Mouse (Mus musculus): ENCODE measurements at regions not wholly inside any gene's neighbourhood (a gene's known extent, or its start where the extent isn't known, plus 50 kb on each side); places are given as distances from the start of the nearest gene placed in this dataset.

DNA sequence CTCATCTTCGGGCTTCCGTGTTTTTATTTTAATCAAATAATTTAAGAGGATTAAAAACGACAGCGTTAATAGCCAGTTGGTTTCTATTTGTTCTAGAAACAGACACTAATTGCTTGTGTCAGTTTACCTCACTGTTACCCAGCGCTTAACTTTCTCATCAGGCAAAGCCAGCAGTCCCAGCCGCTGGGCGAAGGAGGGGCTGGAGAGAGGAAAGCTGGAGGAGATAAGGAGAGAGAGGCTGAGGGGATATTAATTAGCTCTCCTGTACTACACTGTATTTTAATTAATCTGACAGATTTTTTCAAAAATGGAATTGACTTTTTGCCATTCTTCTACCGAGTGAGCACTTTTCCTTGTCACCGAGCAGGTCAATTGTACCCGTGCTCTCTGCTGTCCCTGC lies 559.5 kb upstream of the Mki67 start:
- H3K9ac ChIP-seq (ENCODE audit: low read length) = no peak overlapping the region
- no peak for DNase-seq (ENCODE audit: low spot score)

DNA sequence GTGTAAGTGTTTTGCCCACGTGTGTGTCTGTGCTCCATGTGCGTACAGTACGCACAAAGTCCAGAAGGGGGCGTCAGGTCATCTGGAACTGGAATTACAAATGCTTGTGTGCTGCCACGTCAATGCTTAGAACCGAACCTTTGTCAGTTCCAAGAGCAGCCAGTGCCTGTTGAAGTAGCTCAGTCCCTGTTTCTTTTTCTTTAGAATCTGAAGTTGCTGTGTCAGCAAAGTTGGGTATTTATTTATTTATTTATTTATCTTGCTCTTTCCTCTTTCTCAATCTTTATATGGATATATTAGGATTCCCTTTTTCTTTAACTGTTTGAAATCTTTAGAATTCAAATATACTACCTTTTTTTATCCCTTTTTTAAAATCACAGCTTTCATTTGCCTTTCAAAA lies 567.6 kb upstream of the Mki67 start:
- no peaks in the 10 kb centered on the region for H3K27me3 ChIP-seq (replicated peaks; ENCODE audit: control insufficient read depth, insufficient read depth, low read length)
- ATAC-seq (replicated peaks; ENCODE audit: low FRiP score, low TSS enrichment, low read depth) (no peak), DNase-seq (ENCODE audit: low spot score) (no peak)
- no peaks in the 10 kb centered on the region for H3K36me3 ChIP-seq (ENCODE audit: control insufficient read depth, insufficient read depth, low read length)
- H3K9ac ChIP-seq (ENCODE audit: low read length) = no peak overlapping the region
- H3K4me3 ChIP-seq (ENCODE audit: low read depth, low read length) = no peak overlapping the region
- no peak overlapping the region for H3K27ac ChIP-seq (ENCODE audit: low read depth)
- 90% methylated on average over 6 of the region's 6 CpGs for WGBS
- no peaks in the 10 kb centered on the region for H3K9me3 ChIP-seq (ENCODE audit: control insufficient read depth, low read length)
- no peaks in the 10 kb centered on the region for H3K4me1 ChIP-seq (replicated peaks; ENCODE audit: control insufficient read depth, insufficient read depth, low read length)
- no peak overlapping the region for H3K4me2 ChIP-seq (ENCODE audit: low read length)

More for the DNA sequence above, 559.5 kb upstream of the Mki67 start:
- Histone ChIP-seq H3K4me3 (ENCODE audit: low read depth, low read length) (no peak overlapping the region), H3K36me3 (ENCODE audit: control insufficient read depth, insufficient read depth, low read length) (no peaks in the 10 kb centered on the region), H3K27me3 (replicated peaks; ENCODE audit: control insufficient read depth, insufficient read depth, low read length) (no peaks in the 10 kb centered on the region), H3K4me1 (replicated peaks; ENCODE audit: control insufficient read depth, insufficient read depth, low read length) (no peaks in the 10 kb centered on the region), H3K27ac (ENCODE audit: low read depth) (no peak overlapping the region), H3K4me2 (ENCODE audit: low read length) (no peak overlapping the region), H3K9me3 (ENCODE audit: control insufficient read depth, low read length) (no peaks in the 10 kb centered on the region)
- 81% methylated on average over 10 of the region's 10 CpGs for WGBS
- no peak for ATAC-seq (replicated peaks; ENCODE audit: low FRiP score, low TSS enrichment, low read depth)

DNA sequence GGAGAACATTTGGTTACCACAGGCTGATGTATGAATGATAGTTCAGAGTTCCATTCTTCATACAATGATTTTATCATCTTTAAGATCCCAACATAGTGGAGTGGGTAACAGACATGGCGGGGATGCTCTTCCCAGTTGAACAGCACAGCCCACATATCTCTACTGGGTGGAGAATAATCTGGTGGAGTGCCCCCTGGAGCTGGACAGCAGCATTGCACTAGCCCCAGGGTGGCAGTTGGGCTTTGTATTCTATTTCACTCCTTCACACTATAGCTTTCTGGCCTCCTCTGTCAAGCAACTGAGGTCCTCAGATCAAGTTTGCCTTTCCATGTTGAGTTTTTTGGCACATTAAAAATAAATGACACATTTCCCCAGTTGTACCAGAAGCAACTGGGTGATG lies 569.4 kb upstream of the Mki67 start:
- Histone ChIP-seq H3K4me1 (replicated peaks; ENCODE audit: control insufficient read depth, insufficient read depth, low read length) (no peaks in the 10 kb centered on the region; the same call in 1 of the 2 replicates), H3K36me3 (ENCODE audit: control insufficient read depth, insufficient read depth, low read length) (no peaks in the 10 kb centered on the region), H3K27me3 (replicated peaks; ENCODE audit: control insufficient read depth, insufficient read depth, low read length) (no peaks in the 10 kb centered on the region), H3K4me3 (ENCODE audit: low read depth, low read length) (no peak overlapping the region), H3K27ac (ENCODE audit: low read depth) (no peak overlapping the region), H3K4me2 (ENCODE audit: low read length) (no peak overlapping the region), H3K9me3 (ENCODE audit: control insufficient read depth, low read length) (no peaks in the 10 kb centered on the region), H3K9ac (ENCODE audit: low read length) (no peak overlapping the region)
- DNase-seq (ENCODE audit: low spot score) (no peak), ATAC-seq (replicated peaks; ENCODE audit: low FRiP score, low TSS enrichment, low read depth) (no peak)
- WGBS = 82% methylated on average over 1 of the region's 1 CpGs

DNA sequence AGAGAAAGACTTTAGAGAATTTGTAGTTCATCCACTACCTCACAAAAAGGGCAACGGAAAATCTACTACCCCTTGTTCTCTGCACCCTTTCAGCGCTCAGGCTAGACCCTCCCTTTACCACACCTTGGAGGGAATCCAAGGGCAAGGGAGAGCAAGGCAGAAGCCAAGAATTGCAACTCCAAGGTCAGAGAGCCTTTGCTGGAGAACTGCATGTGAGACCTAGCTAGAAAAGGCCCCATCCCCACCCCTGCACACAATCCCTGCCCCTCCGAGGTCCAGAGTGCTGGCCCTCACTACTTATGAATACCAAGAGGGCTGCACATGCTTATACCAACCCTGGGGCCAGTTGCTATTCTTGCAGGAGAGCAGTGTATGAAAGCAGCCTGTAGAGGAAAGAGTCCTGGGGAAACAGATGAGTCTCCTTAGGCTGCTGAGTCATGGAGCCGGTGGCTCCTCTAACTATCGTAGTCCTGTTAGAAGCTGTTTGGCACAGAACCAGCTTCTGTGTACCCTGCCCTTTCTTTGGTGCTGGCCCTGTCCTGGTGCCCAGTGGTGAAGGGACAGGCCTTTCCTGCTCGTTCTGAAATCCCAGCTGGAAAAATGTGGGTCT lies 577.5 kb upstream of the Mki67 start:
- no peak overlapping the region for H3K9ac ChIP-seq (ENCODE audit: low read length)
- H3K9me3 ChIP-seq (ENCODE audit: control insufficient read depth, low read length) = no peaks in the 10 kb centered on the region
- H3K4me1 ChIP-seq (replicated peaks; ENCODE audit: control insufficient read depth, insufficient read depth, low read length) = no peaks in the 10 kb centered on the region; the same call in 1 of the 2 replicates
- DNase-seq (ENCODE audit: low spot score) (no peak), ATAC-seq (replicated peaks; ENCODE audit: low FRiP score, low TSS enrichment, low read depth) (no peak)
- WGBS = 62% methylated on average over 6 of the region's 6 CpGs
- no peaks in the 10 kb centered on the region for H3K27me3 ChIP-seq (replicated peaks; ENCODE audit: control insufficient read depth, insufficient read depth, low read length)
- H3K36me3 ChIP-seq (ENCODE audit: control insufficient read depth, insufficient read depth, low read length) = no peaks in the 10 kb centered on the region
- H3K4me3 ChIP-seq (ENCODE audit: low read depth, low read length) = no peak overlapping the region
- H3K27ac ChIP-seq (ENCODE audit: low read depth) = no peak overlapping the region
- H3K4me2 ChIP-seq (ENCODE audit: low read length) = no peak overlapping the region

DNA sequence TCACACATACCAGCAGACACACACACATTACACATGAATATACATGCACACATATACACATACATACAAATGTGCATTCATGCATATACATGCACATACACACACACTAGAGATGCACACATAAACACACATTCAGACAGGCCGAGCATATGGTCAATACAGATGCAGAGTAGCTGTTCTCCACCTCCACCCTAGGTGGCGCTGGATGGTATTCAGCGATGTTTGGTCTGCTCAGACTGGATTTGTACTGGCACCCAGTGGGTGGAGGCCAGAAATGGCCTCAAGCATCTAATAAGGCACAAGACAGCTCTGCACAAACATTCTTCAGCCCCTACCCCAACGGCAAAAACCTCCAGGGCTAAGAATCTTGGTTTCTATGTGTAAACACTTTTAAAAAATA lies 578.3 kb upstream of the Mki67 start:
- no peak for DNase-seq (ENCODE audit: low spot score)
- WGBS = 47% methylated on average over 4 of the region's 4 CpGs
- no peak overlapping the region for H3K9ac ChIP-seq (ENCODE audit: low read length)

DNA sequence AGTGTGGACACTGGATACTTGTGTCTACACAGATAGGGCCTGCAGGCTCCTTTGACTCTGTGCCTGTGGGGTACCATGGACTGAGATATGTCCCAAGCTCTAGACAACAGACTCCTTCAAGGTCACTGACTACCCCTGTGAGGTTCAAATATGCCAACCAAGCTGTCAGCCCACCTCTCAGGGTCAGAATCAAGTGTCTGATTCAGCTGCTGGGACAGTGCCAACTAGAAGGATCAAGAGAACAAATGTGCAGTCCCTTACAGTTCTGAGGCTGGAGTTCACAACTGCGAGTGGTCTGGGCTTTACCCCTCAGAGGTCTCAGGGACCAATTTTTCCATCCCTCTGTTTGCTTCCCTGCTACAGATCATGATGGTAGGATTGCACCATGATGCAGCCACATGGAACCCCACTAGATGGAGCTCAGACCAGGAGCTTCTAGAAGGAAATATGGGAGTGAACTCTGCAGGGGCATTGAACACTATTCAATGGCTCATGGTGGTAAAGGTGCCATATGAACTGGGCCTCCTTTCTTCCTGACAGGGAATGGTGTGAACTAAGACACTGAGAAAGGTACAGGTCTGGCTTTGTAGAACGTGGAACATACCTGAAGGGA lies 581.8 kb upstream of the Mki67 start:
- ATAC-seq (replicated peaks; ENCODE audit: low FRiP score, low TSS enrichment, low read depth) (no peak), DNase-seq (ENCODE audit: low spot score) (no peak)
- 80% methylated on average over 2 of the region's 2 CpGs for WGBS
- H3K27me3 ChIP-seq (replicated peaks; ENCODE audit: control insufficient read depth, insufficient read depth, low read length) = no peaks in the 10 kb centered on the region
- H3K27ac ChIP-seq (ENCODE audit: low read depth) = no peak overlapping the region
- H3K4me1 ChIP-seq (replicated peaks; ENCODE audit: control insufficient read depth, insufficient read depth, low read length) = no peaks in the 10 kb centered on the region
- H3K36me3 ChIP-seq (ENCODE audit: control insufficient read depth, insufficient read depth, low read length) = no peaks in the 10 kb centered on the region
- H3K4me2 ChIP-seq (ENCODE audit: low read length) = no peak overlapping the region
- no peak overlapping the region for H3K4me3 ChIP-seq (ENCODE audit: low read depth, low read length)
- H3K9ac ChIP-seq (ENCODE audit: low read length) = no peak overlapping the region
- H3K9me3 ChIP-seq (ENCODE audit: control insufficient read depth, low read length) = no peaks in the 10 kb centered on the region

More for the DNA sequence above, 578.3 kb upstream of the Mki67 start:
- H3K9me3 ChIP-seq (ENCODE audit: control insufficient read depth, low read length) = no peaks in the 10 kb centered on the region
- H3K27me3 ChIP-seq (replicated peaks; ENCODE audit: control insufficient read depth, insufficient read depth, low read length) = no peaks in the 10 kb centered on the region
- ATAC-seq (replicated peaks; ENCODE audit: low FRiP score, low TSS enrichment, low read depth) = no peak
- H3K4me2 ChIP-seq (ENCODE audit: low read length) = no peak overlapping the region
- no peak overlapping the region for H3K27ac ChIP-seq (ENCODE audit: low read depth)
- H3K4me1 ChIP-seq (replicated peaks; ENCODE audit: control insufficient read depth, insufficient read depth, low read length) = no peaks in the 10 kb centered on the region; the same call in 1 of the 2 replicates
- no peak overlapping the region for H3K4me3 ChIP-seq (ENCODE audit: low read depth, low read length)
- H3K36me3 ChIP-seq (ENCODE audit: control insufficient read depth, insufficient read depth, low read length) = no peaks in the 10 kb centered on the region

DNA sequence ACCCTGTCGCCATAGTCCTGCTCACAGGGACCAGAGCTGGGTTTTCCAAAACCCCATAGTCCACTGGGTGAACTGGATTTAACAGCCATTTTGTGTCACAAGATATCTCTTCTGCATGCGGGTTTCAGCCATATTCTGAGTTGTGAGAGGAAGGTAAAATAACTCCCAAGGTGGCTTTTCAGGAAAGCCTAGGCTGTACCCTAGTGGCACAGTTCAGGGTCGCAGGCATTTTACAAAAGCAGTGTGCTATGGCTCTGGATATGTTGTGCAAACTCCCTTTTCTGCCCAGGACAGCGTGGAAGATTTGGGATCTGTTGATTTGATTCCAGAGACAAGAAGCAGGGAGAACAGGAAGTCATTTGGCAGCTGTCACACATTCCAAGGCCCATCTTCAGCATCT lies 588.3 kb upstream of the Mgmt start:
- no peak for ATAC-seq (replicated peaks; ENCODE audit: low FRiP score, low TSS enrichment, low read depth)
- H3K27ac ChIP-seq (ENCODE audit: low read depth) = no peak overlapping the region
- H3K4me1 ChIP-seq (replicated peaks; ENCODE audit: control insufficient read depth, insufficient read depth, low read length) = no peaks in the 10 kb centered on the region
- H3K36me3 ChIP-seq (ENCODE audit: control insufficient read depth, insufficient read depth, low read length) = no peaks in the 10 kb centered on the region
- H3K27me3 ChIP-seq (replicated peaks; ENCODE audit: control insufficient read depth, insufficient read depth, low read length) = no peaks in the 10 kb centered on the region
- no peak overlapping the region for H3K4me2 ChIP-seq (ENCODE audit: low read length)
- H3K9ac ChIP-seq (ENCODE audit: low read length) = no peak overlapping the region
- no peak for DNase-seq (ENCODE audit: low spot score)
- WGBS = 60% methylated on average over 4 of the region's 4 CpGs
- no peak overlapping the region for H3K4me3 ChIP-seq (ENCODE audit: low read depth, low read length)
- H3K9me3 ChIP-seq (ENCODE audit: control insufficient read depth, low read length) = no peaks in the 10 kb centered on the region

DNA sequence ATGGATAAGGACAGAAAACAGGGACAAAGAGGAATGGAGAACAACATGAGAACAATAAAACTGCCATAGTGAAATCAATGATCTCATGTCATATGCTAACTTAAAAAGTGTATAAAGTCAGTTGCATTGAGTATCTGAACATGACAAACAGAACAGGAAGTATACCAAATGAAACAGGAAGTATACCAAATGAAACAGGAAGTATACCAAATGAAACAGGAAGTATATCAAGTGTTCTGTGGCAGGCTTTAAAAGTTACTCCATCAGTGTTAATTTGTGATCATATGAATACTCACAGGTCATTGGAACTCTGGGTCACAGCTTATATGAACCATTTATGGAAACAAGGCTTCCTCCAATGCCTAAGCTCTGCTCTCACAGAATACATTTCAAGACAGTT lies 585.6 kb upstream of the Mgmt start:
- Histone ChIP-seq H3K4me3 (ENCODE audit: low read depth, low read length) (no peak overlapping the region), H3K36me3 (ENCODE audit: control insufficient read depth, insufficient read depth, low read length) (no peaks in the 10 kb centered on the region), H3K4me1 (replicated peaks; ENCODE audit: control insufficient read depth, insufficient read depth, low read length) (no peaks in the 10 kb centered on the region), H3K27me3 (replicated peaks; ENCODE audit: control insufficient read depth, insufficient read depth, low read length) (no peaks in the 10 kb centered on the region), H3K4me2 (ENCODE audit: low read length) (no peak overlapping the region), H3K9me3 (ENCODE audit: control insufficient read depth, low read length) (no peaks in the 10 kb centered on the region), H3K27ac (ENCODE audit: low read depth) (no peak overlapping the region), H3K9ac (ENCODE audit: low read length) (no peak overlapping the region)
- no peak for ATAC-seq (replicated peaks; ENCODE audit: low FRiP score, low TSS enrichment, low read depth)
- no peak for DNase-seq (ENCODE audit: low spot score)

DNA sequence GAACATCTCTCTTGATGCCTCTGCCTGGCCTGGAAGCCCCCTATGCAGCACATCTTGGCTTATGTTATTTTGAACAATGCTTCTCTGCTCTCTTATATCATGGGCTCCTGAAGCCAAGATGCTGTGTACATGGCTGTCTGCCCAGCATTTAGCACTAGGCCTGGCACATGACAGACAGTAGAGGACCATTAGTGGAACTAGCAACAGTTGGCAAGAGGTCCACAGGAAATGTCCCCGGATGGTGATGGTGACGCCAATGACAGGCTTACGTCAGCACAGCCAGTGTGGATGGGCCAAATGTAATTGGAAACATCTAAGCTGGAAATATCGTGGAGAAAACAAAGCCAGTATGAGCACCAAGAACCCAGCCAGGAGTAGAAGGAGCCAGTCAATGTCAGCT lies 567.1 kb upstream of the Mgmt start:
- DNase-seq (ENCODE audit: low spot score) (no peak), ATAC-seq (replicated peaks; ENCODE audit: low FRiP score, low TSS enrichment, low read depth) (no peak)
- no peak overlapping the region for H3K27ac ChIP-seq (ENCODE audit: low read depth)
- H3K4me3 ChIP-seq (ENCODE audit: low read depth, low read length) = no peak overlapping the region
- no peaks in the 10 kb centered on the region for H3K4me1 ChIP-seq (replicated peaks; ENCODE audit: control insufficient read depth, insufficient read depth, low read length)
- no peak overlapping the region for H3K4me2 ChIP-seq (ENCODE audit: low read length)
- H3K27me3 ChIP-seq (replicated peaks; ENCODE audit: control insufficient read depth, insufficient read depth, low read length) = no peaks in the 10 kb centered on the region
- WGBS = 87% methylated on average over 4 of the region's 4 CpGs
- H3K36me3 ChIP-seq (ENCODE audit: control insufficient read depth, insufficient read depth, low read length) = no peaks in the 10 kb centered on the region
- H3K9ac ChIP-seq (ENCODE audit: low read length) = no peak overlapping the region
- H3K9me3 ChIP-seq (ENCODE audit: control insufficient read depth, low read length) = no peaks in the 10 kb centered on the region

Data from intestine, embryonic 14.5 days (tissue).